Mouse (Mus musculus): ENCODE data around the gene Nedd9.

GRCm38 (mm10) chr13:41456292-41457029 lies 30.7 kb downstream of the Nedd9 start:
- no peak for TF ChIP-seq CTCF (IDR thresholded peaks at IDR 0.05)
- no peak for TF ChIP-seq EP300 (IDR thresholded peaks at IDR 0.05; ENCODE audit: insufficient read depth, low read depth, low read length)
